Mouse (Mus musculus) heart, adult 18-20 months (tissue): Measurements from ENCODE around the gene Arhgdia. TPM values are rescaled to one million over a fixed set of nuclear protein-coding genes. Genes with fewer than 3 reads are reported as not detected.
A peak's percentile ranks its signal among the peaks of the same experiment; 100 is the strongest.
"Not testable (repeated sequence)": the region's sequence is repeated elsewhere in the genome, so short reads cannot be mapped to it uniquely, and the experiment has no call there.

ENCODE experiments used
- DNase-seq, 2 experiments: peaks; one replicate each; pipeline ENCODE4 v3.0.0; 2021 to 2022; ENCODE audit warnings: mixed read lengths in 1 of 2
- total RNA-seq, 2 experiments: library from RNA; stranded (reverse); gene quantifications; 2 replicates each; pipeline ENCODE4 v1.2.3; 2021

Arhgdia gene
- total RNA-seq, 2 experiments from 2014 or later: 133 to 144 TPM

- peak; percentile 72 to 89 for DNase-seq
These were observed 1.9 kb downstream of the Arhgdia start for GRCm38 (mm10) chr11:120579316-120580107.

- DNase-seq: no peak
These were observed 2.7 kb downstream of the Arhgdia start for GRCm38 (mm10) chr11:120578694-120579243.

GRCm38 (mm10) chr11:120578024-120578693 is 3.3 kb downstream of the Arhgdia start:
- DNase-seq: peak in 1 of 2 experiments; percentile 6

- DNase-seq: peak; percentile 3 to 49
These were observed 4.0 kb downstream of the Arhgdia start for GRCm38 (mm10) chr11:120577211-120578023.

- no peak for DNase-seq
These were observed 5.0 kb downstream of the Arhgdia start for GRCm38 (mm10) chr11:120576365-120576981.

GRCm38 (mm10) chr11:120575940-120576339 is 5.5 kb downstream of the Arhgdia start:
- no peak for DNase-seq

GRCm38 (mm10) chr11:120575046-120575445 is 6.4 kb downstream of the Arhgdia start:
- no peak for DNase-seq

GRCm38 (mm10) chr11:120574278-120574600 is 7.2 kb downstream of the Arhgdia start:
- DNase-seq: no peak

GRCm38 (mm10) chr11:120573585-120574277 is 7.7 kb downstream of the Arhgdia start:
- DNase-seq: no peak

GRCm38 (mm10) chr11:120572752-120573584 is 8.5 kb downstream of the Arhgdia start, which contains the start of gene P4hb:
P4hb (minus strand) TSS chr11:120573253.
- peak; percentile 99 to 100 for DNase-seq

- no peak for DNase-seq
These were observed 9.0 kb downstream of the Arhgdia start for GRCm38 (mm10) chr11:120572417-120572751.

- no peak for DNase-seq
These were observed 9.5 kb downstream of the Arhgdia start for GRCm38 (mm10) chr11:120571754-120572416.

GRCm38 (mm10) chr11:120571122-120571521 is 10.3 kb downstream of the Arhgdia start:
- no peak for DNase-seq

GRCm38 (mm10) chr11:120568324-120568723 is 13.1 kb downstream of the Arhgdia start:
- no peak for DNase-seq

GRCm38 (mm10) chr11:120565114-120565513 is 16.3 kb downstream of the Arhgdia start:
- DNase-seq: no peak

- no peak for DNase-seq
These were observed 18.5 kb downstream of the Arhgdia start for GRCm38 (mm10) chr11:120562949-120563348.

- DNase-seq: no peak
These were observed 20.3 kb downstream of the Arhgdia start for GRCm38 (mm10) chr11:120560952-120561728.

- DNase-seq: not testable (repeated sequence)
These were observed 22.6 kb downstream of the Arhgdia start for GRCm38 (mm10) chr11:120558843-120559242.

GRCm38 (mm10) chr11:120555260-120555659 is 26.2 kb downstream of the Arhgdia start:
- DNase-seq: no peak
